Mouse (Mus musculus): ENCODE data around the gene Pkp3. TPM values are rescaled to one million over a fixed set of nuclear protein-coding genes. Genes with fewer than 3 reads are reported as not detected.

The Pkp3 gene
- polyA plus RNA-seq, 1 experiment from 2014 or later: 0.23 TPM

DNA sequence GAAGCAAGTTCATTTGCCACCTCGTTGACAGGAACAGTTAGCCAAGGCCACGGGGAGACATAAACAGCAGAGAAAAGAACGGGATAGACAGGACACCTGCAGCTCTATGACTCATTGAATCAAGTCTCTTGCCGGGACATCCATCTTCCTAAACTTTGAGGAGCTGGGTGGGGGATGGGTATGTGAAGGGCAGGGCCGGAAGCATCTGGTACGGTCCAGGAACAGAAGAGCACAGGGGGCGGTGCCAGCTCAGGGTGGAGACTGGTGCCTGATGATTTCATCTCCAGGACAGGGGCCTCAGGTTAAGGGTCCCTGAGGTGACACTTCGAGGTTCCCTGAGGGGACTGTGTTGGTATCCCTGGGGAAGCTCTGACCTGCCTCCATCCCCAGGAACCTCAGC, 9.9 kb downstream of the Pkp3 start:
- H3K4me3 ChIP-seq (ENCODE audit: control insufficient read depth in 1 of 2, insufficient read depth in 1 of 2, low read depth in 1 of 2, low read length in 2 of 2): no peak overlapping the region
- H3K9ac ChIP-seq (ENCODE audit: low read length): no peak overlapping the region
- no peak overlapping the region for H3K4me2 ChIP-seq (ENCODE audit: low read length)
- no peaks in the 10 kb centered on the region for H3K36me3 ChIP-seq (ENCODE audit: control insufficient read depth, insufficient read depth, low read length)
- no peak for ATAC-seq (ENCODE audit: insufficient number of reproducible peaks, insufficient read depth, low FRiP score, low read depth)
- H3K27me3 ChIP-seq (ENCODE audit: control insufficient read depth, insufficient read depth, low read length): peaks cover 43% of the 10 kb centered on the region
- H3K4me1 ChIP-seq (ENCODE audit: control insufficient read depth in 2 of 2, insufficient read depth in 2 of 2, low read length in 2 of 2): peaks cover 3 to 4% of the 10 kb centered on the region in 2 experiments; a peak in 2 of 4 replicates
- no peaks in the 10 kb centered on the region for H3K9me3 ChIP-seq (ENCODE audit: control insufficient read depth, low read length)
- no peak overlapping the region for H3K27ac ChIP-seq (replicated peaks in 1 of 2; ENCODE audit: control insufficient read depth in 1 of 2, insufficient read depth in 1 of 2, low read depth in 2 of 2, low read length in 2 of 2)
- WGBS: 18% methylated on average over 8 of the region's 8 CpGs

DNA sequence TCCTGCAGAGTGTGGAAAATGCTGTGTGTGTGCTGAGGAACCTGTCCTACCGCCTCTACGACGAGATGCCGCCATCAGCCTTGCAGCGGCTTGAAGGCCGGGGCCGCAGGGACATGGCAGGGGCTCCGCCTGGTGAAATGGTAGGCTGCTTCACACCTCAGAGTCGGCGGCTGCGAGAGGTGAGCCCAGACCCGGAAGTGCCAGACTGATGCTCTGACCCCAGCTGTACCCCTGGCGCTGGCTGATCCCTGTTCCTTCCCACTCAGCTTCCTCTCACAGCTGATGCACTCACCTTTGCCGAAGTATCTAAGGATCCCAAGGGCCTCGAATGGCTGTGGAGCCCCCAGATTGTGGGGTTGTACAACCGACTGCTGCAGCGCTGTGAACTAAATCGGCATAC, 10.5 kb downstream of the Pkp3 start:
- peak overlapping the region; percentile 40 for H3K4me2 ChIP-seq (ENCODE audit: low read length)
- no peak overlapping the region for H3K9ac ChIP-seq (ENCODE audit: low read length)
- no peak overlapping the region for H3K27ac ChIP-seq (replicated peaks in 1 of 2; ENCODE audit: control insufficient read depth in 1 of 2, insufficient read depth in 1 of 2, low read depth in 2 of 2, low read length in 2 of 2)
- peaks cover 43% of the 10 kb centered on the region for H3K27me3 ChIP-seq (ENCODE audit: control insufficient read depth, insufficient read depth, low read length)
- no peak for ATAC-seq (ENCODE audit: insufficient number of reproducible peaks, insufficient read depth, low FRiP score, low read depth)
- H3K9me3 ChIP-seq (ENCODE audit: control insufficient read depth, low read length): no peaks in the 10 kb centered on the region
- peaks cover 4% of the 10 kb centered on the region in 2 experiments; a peak in 2 of 4 replicates for H3K4me1 ChIP-seq (ENCODE audit: control insufficient read depth in 2 of 2, insufficient read depth in 2 of 2, low read length in 2 of 2)
- H3K36me3 ChIP-seq (ENCODE audit: control insufficient read depth, insufficient read depth, low read length): no peaks in the 10 kb centered on the region
- H3K4me3 ChIP-seq (ENCODE audit: control insufficient read depth in 1 of 2, insufficient read depth in 1 of 2, low read depth in 1 of 2, low read length in 2 of 2): peak overlapping the region; percentile 7 to 16; a peak in 1 of 4 replicates
- WGBS: 5% methylated on average over 18 of the region's 18 CpGs

DNA sequence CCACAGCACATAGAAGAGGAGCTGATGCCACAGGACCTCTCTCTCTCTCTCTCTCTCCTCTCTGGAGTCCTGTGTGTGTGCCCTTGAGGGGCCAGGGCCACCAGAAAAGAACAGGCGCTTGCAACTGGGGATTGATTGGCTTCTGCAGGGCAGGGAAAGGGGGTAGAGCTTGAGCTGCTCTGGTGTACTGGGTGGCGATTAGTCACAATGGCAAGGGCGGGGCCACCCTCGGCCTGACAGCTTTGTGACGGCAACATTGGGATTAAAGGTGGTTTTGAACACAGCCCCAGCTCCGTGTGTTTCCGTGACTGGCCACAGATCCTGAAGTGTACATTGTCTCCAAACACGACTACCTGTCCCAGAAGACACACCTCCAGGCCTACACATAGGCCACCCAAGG, 12.2 kb downstream of the Pkp3 start:
- ATAC-seq (ENCODE audit: insufficient number of reproducible peaks, insufficient read depth, low FRiP score, low read depth): no peak
- Histone ChIP-seq H3K4me3 (ENCODE audit: control insufficient read depth in 1 of 2, insufficient read depth in 1 of 2, low read depth in 1 of 2, low read length in 2 of 2) (no peak overlapping the region), H3K9ac (ENCODE audit: low read length) (no peak overlapping the region), H3K27ac (replicated peaks in 1 of 2; ENCODE audit: control insufficient read depth in 1 of 2, insufficient read depth in 1 of 2, low read depth in 2 of 2, low read length in 2 of 2) (no peak overlapping the region), H3K27me3 (ENCODE audit: control insufficient read depth, insufficient read depth, low read length) (peaks cover 43% of the 10 kb centered on the region), H3K4me1 (ENCODE audit: control insufficient read depth in 2 of 2, insufficient read depth in 2 of 2, low read length in 2 of 2) (peaks cover 4% of the 10 kb centered on the region in 2 experiments; a peak in 2 of 4 replicates), H3K4me2 (ENCODE audit: low read length) (no peak overlapping the region), H3K36me3 (ENCODE audit: control insufficient read depth, insufficient read depth, low read length) (no peaks in the 10 kb centered on the region), H3K9me3 (ENCODE audit: control insufficient read depth, low read length) (no peaks in the 10 kb centered on the region)
- 60% methylated on average over 8 of the region's 8 CpGs for WGBS

DNA sequence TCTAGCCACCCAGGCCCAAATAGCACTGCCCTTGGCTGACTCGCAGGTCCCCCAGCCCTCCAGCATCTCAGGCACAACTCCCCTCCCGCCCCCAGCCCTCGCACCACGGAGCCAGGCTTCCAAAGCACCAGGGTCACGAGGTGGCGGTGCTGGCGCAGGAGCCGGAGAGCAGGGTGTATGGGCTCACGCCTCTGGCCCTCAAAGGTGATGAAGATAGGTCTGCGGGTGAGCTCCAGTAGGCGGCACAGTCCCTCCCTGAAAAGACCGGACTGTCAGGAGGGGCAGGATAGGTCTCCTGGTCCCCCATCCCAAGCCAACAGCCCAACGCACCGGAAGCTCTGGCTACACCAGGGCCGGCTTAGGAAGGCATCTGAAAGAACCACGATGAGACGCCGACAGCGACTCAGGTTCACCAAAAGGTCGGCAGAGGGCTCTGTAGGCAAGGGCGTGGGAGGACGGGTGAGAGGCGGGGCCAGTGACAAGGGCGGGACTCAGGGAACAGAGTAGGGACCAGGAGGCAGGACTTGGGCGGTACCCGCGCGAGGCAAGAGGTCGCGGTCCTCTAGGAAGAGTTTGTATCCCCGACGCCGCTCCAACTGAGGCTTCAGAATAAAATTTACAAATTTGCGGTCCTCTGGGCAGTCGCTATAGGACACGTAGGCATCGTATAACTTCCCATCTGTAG, 14.2 kb downstream of the Pkp3 start:
- no peak overlapping the region for H3K9ac ChIP-seq (ENCODE audit: low read length)
- peak overlapping the region; percentile 58 for H3K4me2 ChIP-seq (ENCODE audit: low read length)
- WGBS: 6% methylated on average over 37 of the region's 37 CpGs
- no peaks in the 10 kb centered on the region for H3K9me3 ChIP-seq (ENCODE audit: control insufficient read depth, low read length)
- H3K4me3 ChIP-seq (ENCODE audit: control insufficient read depth in 1 of 2, insufficient read depth in 1 of 2, low read depth in 1 of 2, low read length in 2 of 2): peak overlapping the region; percentile 9 to 12; a peak in 1 of 4 replicates
- peaks cover 4 to 6% of the 10 kb centered on the region in 2 experiments; a peak in 2 of 4 replicates for H3K4me1 ChIP-seq (ENCODE audit: control insufficient read depth in 2 of 2, insufficient read depth in 2 of 2, low read length in 2 of 2)
- ATAC-seq (ENCODE audit: insufficient number of reproducible peaks, insufficient read depth, low FRiP score, low read depth): peak; percentile 73
- peaks cover 41% of the 10 kb centered on the region for H3K27me3 ChIP-seq (ENCODE audit: control insufficient read depth, insufficient read depth, low read length)
- no peak overlapping the region for H3K27ac ChIP-seq (replicated peaks in 1 of 2; ENCODE audit: control insufficient read depth in 1 of 2, insufficient read depth in 1 of 2, low read depth in 2 of 2, low read length in 2 of 2)
- H3K36me3 ChIP-seq (ENCODE audit: control insufficient read depth, insufficient read depth, low read length): no peaks in the 10 kb centered on the region

DNA sequence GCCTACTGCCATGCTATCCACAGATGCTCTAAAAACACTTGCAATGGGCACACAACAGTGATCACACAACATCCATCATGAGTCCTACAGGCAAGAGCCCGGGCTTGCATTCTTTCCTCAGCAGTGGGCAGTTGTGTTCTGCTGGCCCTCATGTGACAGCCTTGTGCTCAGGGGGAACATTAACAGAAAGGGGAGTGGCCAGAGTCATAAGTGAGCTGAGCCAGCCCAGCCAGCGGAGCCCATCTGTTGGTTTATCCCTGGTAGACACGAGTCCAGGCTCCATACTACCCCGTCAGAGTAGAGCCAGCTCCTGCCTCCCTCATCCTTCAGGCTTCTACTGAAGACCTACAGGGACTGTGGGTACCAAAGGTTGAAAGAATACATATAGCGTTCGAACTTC, 15.9 kb downstream of the Pkp3 start:
- Histone ChIP-seq H3K4me3 (ENCODE audit: control insufficient read depth in 1 of 2, insufficient read depth in 1 of 2, low read depth in 1 of 2, low read length in 2 of 2) (no peak overlapping the region), H3K36me3 (ENCODE audit: control insufficient read depth, insufficient read depth, low read length) (no peaks in the 10 kb centered on the region), H3K27ac (replicated peaks in 1 of 2; ENCODE audit: control insufficient read depth in 1 of 2, insufficient read depth in 1 of 2, low read depth in 2 of 2, low read length in 2 of 2) (no peak overlapping the region), H3K4me2 (ENCODE audit: low read length) (no peak overlapping the region), H3K4me1 (ENCODE audit: control insufficient read depth in 2 of 2, insufficient read depth in 2 of 2, low read length in 2 of 2) (peaks cover 4 to 6% of the 10 kb centered on the region in 2 experiments; a peak in 2 of 4 replicates), H3K9ac (ENCODE audit: low read length) (no peak overlapping the region), H3K9me3 (ENCODE audit: control insufficient read depth, low read length) (no peaks in the 10 kb centered on the region), H3K27me3 (ENCODE audit: control insufficient read depth, insufficient read depth, low read length) (peaks cover 31% of the 10 kb centered on the region)
- no peak for ATAC-seq (ENCODE audit: insufficient number of reproducible peaks, insufficient read depth, low FRiP score, low read depth)
- WGBS: 84% methylated on average over 6 of the region's 6 CpGs

DNA sequence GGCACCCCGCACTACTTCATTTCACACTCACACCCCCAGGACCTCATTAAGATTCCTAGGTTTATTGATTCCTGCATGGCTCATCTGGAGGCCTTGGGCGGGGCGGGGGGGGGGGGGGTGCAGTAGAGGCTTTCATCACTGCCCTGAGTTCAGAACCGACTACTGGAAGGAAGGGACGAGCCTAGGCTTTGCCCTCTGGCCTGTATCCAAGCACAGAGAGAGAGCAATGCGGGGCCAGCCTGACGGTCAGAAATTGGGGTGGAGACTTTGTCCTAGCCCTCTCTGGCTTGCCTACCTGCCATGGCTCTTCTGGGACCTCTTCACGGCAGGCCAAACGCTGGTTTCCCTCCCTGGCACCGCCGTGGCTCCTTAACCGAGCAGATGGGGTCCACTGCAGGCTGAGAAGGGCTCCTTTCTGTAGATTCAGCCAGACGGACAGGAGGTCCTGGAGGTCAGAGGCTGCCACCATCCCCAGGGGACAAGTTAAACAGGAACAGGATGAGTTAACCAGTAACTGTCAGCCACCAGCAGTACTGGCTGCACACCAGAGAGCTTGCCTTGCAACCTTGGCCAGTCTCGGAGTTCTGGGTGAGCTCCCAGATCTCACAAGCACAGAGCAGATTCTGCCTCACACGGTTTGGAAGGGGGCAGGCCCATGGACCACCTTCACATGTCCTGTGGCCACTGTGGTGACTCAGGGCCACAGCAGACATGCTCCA, 16.6 kb downstream of the Pkp3 start:
- ATAC-seq (ENCODE audit: insufficient number of reproducible peaks, insufficient read depth, low FRiP score, low read depth): no peak
- H3K9ac ChIP-seq (ENCODE audit: low read length): no peak overlapping the region
- no peak overlapping the region for H3K4me2 ChIP-seq (ENCODE audit: low read length)
- H3K4me1 ChIP-seq (ENCODE audit: control insufficient read depth in 2 of 2, insufficient read depth in 2 of 2, low read length in 2 of 2): peaks cover 6 to 7% of the 10 kb centered on the region in 2 experiments; a peak in 2 of 4 replicates
- 62% methylated on average over 15 of the region's 15 CpGs for WGBS
- no peaks in the 10 kb centered on the region for H3K9me3 ChIP-seq (ENCODE audit: control insufficient read depth, low read length)
- H3K27me3 ChIP-seq (ENCODE audit: control insufficient read depth, insufficient read depth, low read length): peaks cover 31% of the 10 kb centered on the region
- H3K27ac ChIP-seq (replicated peaks in 1 of 2; ENCODE audit: control insufficient read depth in 1 of 2, insufficient read depth in 1 of 2, low read depth in 2 of 2, low read length in 2 of 2): no peak overlapping the region
- H3K36me3 ChIP-seq (ENCODE audit: control insufficient read depth, insufficient read depth, low read length): no peaks in the 10 kb centered on the region
- H3K4me3 ChIP-seq (ENCODE audit: control insufficient read depth in 1 of 2, insufficient read depth in 1 of 2, low read depth in 1 of 2, low read length in 2 of 2): no peak overlapping the region

DNA sequence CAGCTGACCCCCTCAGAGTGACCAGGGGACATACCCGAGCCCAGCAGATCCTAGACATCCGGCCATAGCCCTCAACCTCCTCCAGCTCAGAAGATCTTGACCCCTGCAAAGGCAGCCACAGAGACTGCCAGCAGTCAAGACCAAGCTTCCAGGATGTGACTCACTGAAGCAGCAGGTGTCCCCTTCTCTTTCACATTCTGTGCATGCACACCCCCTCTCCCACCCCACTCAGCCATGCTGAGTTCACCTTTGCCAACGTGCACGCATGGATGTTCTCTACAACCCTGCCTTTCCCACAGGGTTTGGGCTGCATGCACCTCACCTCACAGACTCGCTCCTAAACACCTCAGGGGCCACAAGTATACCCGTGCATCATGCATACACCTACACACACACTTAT, 18.0 kb downstream of the Pkp3 start:
- H3K27me3 ChIP-seq (ENCODE audit: control insufficient read depth, insufficient read depth, low read length): peaks cover 35% of the 10 kb centered on the region
- WGBS: 75% methylated on average over 6 of the region's 6 CpGs
- H3K4me1 ChIP-seq (ENCODE audit: control insufficient read depth in 2 of 2, insufficient read depth in 2 of 2, low read length in 2 of 2): peaks cover 9 to 16% of the 10 kb centered on the region in 2 experiments; a peak in 2 of 4 replicates
- no peak for ATAC-seq (ENCODE audit: insufficient number of reproducible peaks, insufficient read depth, low FRiP score, low read depth)
- peak overlapping the region; percentile 38; the same call in 1 of the 2 replicates for H3K4me2 ChIP-seq (ENCODE audit: low read length)
- 0 out of 4 replicates have a peak overlapping the region, but pooled peaks of 1 of the 2 experiments have one; percentile 38 for H3K27ac ChIP-seq (replicated peaks in 1 of 2; ENCODE audit: control insufficient read depth in 1 of 2, insufficient read depth in 1 of 2, low read depth in 2 of 2, low read length in 2 of 2)
- no peak overlapping the region for H3K9ac ChIP-seq (ENCODE audit: low read length)
- H3K9me3 ChIP-seq (ENCODE audit: control insufficient read depth, low read length): no peaks in the 10 kb centered on the region
- H3K4me3 ChIP-seq (ENCODE audit: control insufficient read depth in 1 of 2, insufficient read depth in 1 of 2, low read depth in 1 of 2, low read length in 2 of 2): 0 out of 4 replicates have a peak overlapping the region, but pooled peaks of 1 of the 2 experiments have one; percentile 2
- H3K36me3 ChIP-seq (ENCODE audit: control insufficient read depth, insufficient read depth, low read length): no peaks in the 10 kb centered on the region
